Mouse (Mus musculus): ENCODE results near the gene Cryl1.

The Cryl1 gene

DNA sequence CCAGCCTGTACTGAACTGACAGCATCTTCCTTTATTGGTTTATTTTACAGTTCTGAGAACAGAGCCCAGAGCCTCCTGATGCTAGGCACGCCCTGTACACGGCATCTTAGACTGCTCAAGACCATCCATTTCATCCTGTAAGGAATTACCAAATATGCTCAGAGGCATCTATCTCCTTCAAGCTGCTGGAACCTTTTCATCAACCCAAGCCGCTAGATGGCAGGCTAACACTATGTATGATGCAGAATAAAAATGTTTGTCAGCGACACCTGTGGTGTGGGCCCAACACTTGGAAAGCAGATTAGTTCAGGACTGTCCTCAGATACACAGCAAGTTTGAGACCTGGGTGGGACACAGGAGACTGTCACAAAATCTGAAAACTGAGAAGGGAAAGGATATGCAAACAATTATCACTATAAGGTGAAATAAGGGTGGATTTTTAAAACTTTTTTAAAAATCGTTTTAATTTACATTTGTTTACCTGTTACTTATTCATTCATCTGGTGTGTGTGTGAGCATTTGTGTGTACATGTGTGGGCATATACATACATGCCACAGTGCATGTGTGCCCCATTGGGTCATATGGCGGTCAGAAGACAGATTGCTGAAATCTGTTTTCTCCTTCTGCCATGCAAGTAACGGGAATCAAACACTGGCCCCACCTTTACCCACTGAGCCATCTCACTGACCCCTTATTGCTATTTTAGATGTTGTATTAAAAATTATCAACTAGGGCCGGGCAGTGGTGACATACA is 25.8 kb downstream of the Cryl1 start:
- DNase-seq: peak; percentile 83

DNA sequence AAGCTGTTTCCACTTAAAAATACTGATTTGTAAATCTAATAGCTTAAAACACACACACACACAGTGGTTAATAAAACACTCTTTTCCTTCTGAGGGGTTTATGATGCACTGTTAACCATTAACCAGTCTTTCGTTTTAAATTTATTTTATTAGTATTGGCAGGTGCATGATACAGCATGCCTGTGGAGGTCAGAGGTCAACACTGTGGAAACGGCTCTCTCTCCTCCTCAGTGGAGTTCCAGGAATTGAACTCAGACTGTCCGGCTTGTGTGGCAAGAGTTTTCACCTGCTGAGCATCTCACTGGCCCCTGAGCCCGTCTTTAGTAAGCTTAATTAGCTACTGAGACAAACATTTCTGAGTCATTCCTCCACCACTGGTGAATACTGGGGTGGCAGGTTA is 31.0 kb downstream of the Cryl1 start:
- peak; percentile 66 for DNase-seq

DNA sequence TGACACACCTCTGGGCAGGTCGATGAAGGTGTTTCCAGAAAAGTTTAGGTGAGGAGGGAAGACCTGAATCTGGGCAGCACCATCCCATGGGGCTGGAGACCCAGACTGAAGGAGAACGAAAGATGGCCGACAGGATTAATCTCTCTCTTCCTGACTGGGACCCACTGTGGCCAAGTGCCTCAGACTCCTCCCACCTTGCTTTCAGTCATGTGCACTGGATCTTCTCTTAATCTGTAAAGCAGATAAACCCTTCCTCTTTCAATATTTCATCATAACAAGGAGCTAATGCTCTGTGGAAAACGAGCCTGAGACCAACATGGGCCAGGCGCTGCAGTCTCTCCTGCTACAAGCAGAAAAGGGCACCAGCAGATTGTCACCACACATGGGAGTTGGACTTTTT is 31.6 kb downstream of the Cryl1 start:
- no peak for DNase-seq

DNA sequence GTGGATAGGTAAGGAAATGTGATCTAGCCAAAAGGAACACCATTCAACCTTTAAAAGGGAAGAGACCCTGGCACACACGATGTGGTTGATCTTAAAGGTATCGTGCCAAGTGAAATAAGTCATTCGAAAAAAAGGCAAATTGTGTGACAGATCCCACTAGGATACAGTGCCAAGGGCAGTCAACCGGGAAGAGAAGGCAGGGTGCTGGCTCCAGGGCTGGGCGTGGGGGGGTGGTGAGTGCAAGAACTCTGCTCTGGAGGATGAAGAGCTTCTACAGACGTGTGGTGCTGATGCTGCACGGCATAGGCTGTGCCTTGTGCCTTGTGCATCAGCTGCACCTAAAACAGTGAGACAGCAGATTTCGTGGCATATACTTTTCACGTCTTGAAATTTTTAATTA is 33.0 kb downstream of the Cryl1 start:
- peak; percentile 58 for DNase-seq

GRCm38 (mm10) chr14:57363833-57364232 is 34.5 kb downstream of the Cryl1 start:
- DNase-seq: peak; percentile 24

DNA sequence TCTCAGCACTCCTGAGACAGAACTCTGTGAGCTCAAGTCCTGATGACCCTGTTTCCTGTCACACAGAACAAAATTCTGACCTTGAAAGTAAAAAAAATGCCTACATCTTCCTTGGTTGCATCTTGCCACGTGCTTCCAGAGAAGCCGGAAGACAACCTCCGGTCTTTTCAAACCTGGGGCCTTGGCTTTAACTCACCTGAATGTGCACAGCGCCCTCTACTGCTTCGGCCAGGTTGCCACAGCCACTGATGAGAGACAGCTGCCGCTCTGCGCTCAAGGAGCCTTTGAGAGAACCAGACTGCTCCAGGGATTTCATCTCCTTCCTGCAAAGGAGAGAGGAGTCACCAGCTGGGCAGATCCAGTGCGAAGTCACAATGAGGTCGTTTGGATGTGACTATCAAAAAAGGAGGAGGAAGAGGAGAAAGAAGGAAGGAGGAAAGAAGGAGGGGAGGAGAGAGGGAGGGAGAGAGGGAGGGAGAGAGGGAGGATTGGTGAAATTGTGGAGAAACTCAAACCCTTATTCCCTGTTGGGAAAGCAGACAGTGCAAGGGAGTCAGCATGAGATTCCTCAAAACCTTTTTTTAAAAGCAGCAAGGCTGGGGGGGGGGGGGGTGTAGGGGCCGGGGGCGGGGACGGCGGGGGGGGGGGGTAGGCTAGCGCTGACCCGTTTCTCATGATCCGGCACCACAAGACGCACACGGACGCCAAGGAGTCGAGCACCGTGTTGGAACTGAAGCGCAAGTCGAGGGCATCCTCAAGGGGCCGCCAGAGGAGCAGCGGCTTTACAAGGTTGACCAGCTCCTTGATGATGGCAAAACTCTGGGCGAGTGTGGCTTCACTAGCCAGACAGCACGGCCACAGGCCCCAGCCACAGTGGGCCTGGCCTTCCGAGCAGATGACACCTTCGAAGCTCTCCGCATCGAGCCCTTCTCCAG is 35.3 kb downstream of the Cryl1 start:
- peak; percentile 82 for DNase-seq

DNA sequence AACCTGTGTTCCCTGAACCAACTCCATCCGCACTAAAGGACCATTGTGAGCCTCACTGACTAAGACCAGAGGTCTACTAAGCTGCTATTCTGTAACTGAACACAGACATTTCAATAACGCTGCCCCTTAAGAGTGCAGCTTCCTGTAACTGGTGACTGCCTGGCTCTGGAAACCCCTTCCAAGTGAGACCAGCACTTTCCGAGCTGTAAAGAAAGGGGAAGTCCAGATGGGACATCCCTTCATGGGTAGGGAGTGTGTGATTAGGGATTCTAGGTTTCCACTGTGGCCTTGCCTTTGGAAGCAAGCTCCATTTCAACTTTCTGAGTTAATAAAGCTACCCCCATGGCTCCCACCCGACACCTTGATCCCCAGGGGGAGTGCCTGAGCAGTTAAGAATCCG is 41.3 kb downstream of the Cryl1 start:
- DNase-seq: no peak

GRCm38 (mm10) chr14:57351521-57352235 is 46.7 kb downstream of the Cryl1 start:
- DNase-seq: no peak

- no peak for DNase-seq
Observed at GRCm38 (mm10) chr14:57349955-57350354, 48.4 kb downstream of the Cryl1 start.

- DNase-seq: no peak
Observed at GRCm38 (mm10) chr14:57348155-57348554, 50.2 kb downstream of the Cryl1 start.

- DNase-seq: no peak
Observed at GRCm38 (mm10) chr14:57346135-57346534, 52.2 kb downstream of the Cryl1 start.

GRCm38 (mm10) chr14:57344781-57345492 is 53.4 kb downstream of the Cryl1 start:
- DNase-seq: peak; percentile 56

DNA sequence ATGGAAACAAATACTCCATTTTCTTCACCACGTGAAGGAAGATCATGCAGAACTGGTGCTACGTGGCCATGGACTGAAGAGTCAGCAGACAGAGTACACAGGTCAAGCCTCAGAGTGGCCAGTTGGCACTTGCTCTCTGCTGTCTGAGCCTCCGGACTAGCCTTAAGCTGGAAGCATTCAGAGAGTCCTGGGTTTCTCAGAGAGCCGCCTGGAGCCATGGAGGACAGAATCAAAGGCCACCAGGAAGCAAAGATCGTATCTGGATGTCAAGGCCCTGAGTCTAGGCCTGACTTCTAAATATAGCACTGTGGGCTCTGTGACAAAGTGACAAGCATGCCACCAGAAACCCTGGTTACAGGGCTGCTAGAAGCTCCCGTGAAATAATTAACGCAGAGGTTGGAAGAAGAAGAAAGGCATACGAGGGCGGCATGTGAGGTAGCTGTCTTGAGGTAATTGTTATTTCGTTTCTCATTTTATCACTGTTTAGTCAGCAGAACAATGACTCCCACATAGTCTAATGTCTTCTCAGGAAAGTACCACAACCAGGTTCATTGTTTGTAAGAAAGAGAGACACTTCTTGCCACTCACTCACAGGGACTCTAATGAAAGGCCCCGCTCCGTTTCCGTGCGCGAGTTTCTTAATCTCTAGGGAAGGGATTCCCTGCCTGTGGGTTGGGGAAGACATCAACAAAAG is 55.1 kb downstream of the Cryl1 start:
- peak; percentile 60 for DNase-seq

DNA sequence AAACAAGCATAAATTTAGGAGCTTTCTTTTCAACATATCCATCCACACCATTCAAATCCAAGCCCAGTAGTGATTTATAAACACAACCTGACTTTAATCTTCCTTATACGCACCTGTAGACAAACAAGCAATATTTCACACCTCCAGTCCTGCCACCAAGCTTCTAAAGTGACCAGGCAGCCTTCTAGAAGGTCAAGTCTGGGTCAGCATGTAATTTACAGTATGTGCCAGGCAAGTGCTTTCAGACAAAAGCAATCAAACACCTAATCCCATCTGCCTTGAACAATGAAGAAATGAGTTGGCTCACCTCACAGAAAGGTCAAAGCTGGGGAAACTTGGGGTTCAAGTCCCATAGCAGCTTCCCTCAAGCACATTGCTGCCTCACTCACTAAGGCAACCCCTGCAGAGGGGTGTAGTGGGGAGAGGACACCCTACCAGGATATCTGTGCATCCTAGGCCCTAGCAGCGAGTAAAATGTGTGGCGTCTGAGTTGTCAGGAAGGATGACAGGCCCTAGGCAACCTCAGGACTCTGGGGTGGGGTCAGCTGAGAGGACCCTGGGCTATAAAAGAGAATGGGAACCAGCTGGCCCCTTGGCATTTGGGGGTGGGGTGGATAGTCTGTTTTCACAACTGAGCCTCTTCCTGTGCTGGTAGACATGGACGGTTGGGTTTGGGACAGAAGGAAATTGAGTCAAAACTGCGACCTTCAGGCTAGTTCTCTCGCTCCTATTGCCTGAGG is 55.8 kb downstream of the Cryl1 start:
- DNase-seq: no peak

GRCm38 (mm10) chr14:57338666-57339065 is 59.7 kb downstream of the Cryl1 start:
- no peak for DNase-seq

DNA sequence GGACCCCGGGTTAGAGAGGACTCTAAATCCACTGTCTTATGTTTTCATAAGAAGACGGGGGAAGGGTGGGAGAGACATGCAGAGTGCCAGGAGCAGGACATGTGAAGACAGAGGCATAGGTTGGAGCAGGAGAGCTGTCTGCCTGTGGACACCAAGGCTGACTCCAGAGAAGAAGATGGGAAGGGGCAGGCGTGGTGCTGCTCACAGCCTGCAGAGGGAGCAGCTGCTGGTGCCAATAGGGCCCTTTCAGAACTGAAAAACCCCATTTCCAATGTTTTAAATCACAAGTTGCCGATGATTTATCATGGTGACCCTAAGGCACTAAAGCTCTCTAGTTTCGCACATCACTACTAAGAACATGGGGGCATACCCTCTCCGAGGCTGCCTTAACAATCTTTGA is 63.5 kb downstream of the Cryl1 start:
- no peak for DNase-seq

GRCm38 (mm10) chr14:57332503-57332902 is 65.8 kb downstream of the Cryl1 start:
- no peak for DNase-seq

DNA sequence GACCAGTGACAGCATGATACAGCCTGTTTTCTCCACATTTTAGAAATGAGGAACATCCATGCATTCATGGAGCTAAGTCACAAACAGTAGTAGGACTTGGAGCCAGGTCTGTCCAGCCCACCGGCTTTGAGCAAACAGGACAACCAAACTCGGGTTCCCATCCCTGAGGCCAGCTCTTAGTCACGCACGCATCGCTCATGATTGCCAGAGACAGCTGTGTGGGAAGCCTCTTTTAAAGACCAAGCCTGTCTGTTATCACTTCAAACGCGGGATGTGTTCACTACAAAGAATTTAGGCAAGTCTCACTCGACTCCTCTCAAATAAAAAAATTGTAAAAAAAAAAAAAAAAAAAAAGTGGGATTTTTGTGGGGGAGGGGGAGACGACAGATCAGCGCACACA is 67.2 kb downstream of the Cryl1 start:
- no peak for DNase-seq

GRCm38 (mm10) chr14:57329600-57329999 is 68.7 kb downstream of the Cryl1 start:
- DNase-seq: no peak

DNA sequence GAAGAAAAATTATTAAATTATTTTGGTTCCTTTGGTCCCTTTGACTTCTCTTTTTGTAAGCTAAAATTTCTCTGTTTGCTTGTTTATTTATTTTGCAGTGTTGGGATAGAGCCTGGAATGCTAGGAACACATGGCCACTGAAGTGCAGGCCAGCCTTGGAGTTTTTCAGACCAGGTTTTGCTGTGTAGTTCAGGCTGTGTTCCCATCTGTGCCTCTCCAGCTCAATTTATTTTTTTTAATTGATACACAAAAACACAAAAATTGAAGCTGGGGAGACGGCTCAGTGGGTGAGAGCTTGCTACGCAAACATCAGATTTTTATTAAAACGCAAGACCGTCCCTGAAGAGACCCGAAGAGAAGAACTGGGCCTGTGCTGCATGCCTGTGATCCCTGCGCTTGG is 71.6 kb downstream of the Cryl1 start:
- DNase-seq: no peak

- no peak for DNase-seq
Observed at GRCm38 (mm10) chr14:57318812-57319211, 79.5 kb downstream of the Cryl1 start.

All from kidney, postnatal 14 days (tissue).